Comparison of ENCODE assay signal across 37 mouse cellular contexts in the genomic region with DNA sequence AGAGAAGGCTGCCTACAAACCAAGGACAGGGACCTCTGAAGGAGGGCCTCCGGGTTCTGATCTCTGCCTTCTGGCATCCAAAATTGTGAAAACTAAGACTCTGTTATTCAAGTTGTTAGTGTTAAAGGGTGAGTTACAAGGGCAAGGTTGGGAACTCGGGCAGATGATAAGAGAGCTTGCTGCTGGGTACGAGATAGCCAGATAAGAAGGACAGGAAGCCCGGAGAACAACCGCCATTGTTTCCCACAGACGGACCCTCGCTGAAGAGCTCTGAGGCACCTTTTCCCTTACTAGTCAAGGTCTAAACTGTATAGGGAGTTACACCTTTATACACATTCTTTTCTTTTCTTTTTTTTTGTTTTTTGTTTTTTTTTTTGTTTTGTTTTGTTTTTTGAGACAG. TPM values are rescaled to one million over a fixed set of nuclear protein-coding genes. Genes with fewer than 3 reads are reported as not detected.
DNase-seq lines count a peak whose midpoint lies in the region; ATAC-seq and TF ChIP-seq lines count a peak whose summit lies in the region.
"Had no signal": no experiment of that assay in that cellular context is flagged by ENCODE, and none has a peak within 500 bp of the region (broad histone marks: within the 10 kb centered on the region; RNA-seq: fewer than 3 reads in every experiment).

No protein-coding gene starts in this region.

- peaks cover 80% of the 10 kb centered on the region for H3K4me1 ChIP-seq in liver, embryonic 15.5 days (replicated peaks)
- no peaks in the 10 kb centered on the region for H3K4me1 ChIP-seq in stomach, postnatal 0 days (replicated peaks; ENCODE audit: control insufficient read depth, insufficient read depth)
- H3K4me1 ChIP-seq: forebrain, embryonic 13.5 days; midbrain, embryonic 15.5 days; neural tube, embryonic 15.5 days had no signal

- TF ChIP-seq CTCF in stomach, postnatal 0 days (IDR thresholded peaks at IDR 0.05; ENCODE audit: low read depth), result no peak

- peaks cover 3% of the 10 kb centered on the region; the same call in 1 of the 2 replicates for H3K9me3 ChIP-seq in liver, embryonic 15.5 days (replicated peaks)
- H3K9me3 ChIP-seq in stomach, postnatal 0 days (ENCODE audit: control insufficient read depth, low read length), result no peaks in the 10 kb centered on the region
- H3K9me3 ChIP-seq: forebrain, embryonic 13.5 days; heart, embryonic 10.5 days; midbrain, embryonic 15.5 days; neural tube, embryonic 15.5 days had no signal

- ATAC-seq in liver, embryonic 15.5 days (ENCODE audit: insufficient read depth), result no peak
- no peak for ATAC-seq in stomach, postnatal 0 days (ENCODE audit: low FRiP score, low TSS enrichment)
- ATAC-seq: CD4-positive, CD25-positive, alpha-beta regulatory T cell, adult 4 months; forebrain, embryonic 13.5 days; intestine, postnatal 0 days; lung, postnatal 0 days; midbrain, embryonic 15.5 days had no signal

- 16% methylated on average over 7 of the region's 7 CpGs for WGBS in liver, embryonic 15.5 days (ENCODE audit: insufficient replicate concordance)
- 66% methylated on average over 7 of the region's 7 CpGs for WGBS in stomach, postnatal 0 days

- H3K36me3 ChIP-seq in liver, embryonic 15.5 days (replicated peaks), result no peaks in the 10 kb centered on the region
- H3K36me3 ChIP-seq in stomach, postnatal 0 days (ENCODE audit: control insufficient read depth, insufficient read depth, low read length), result no peaks in the 10 kb centered on the region
- H3K36me3 ChIP-seq: heart, embryonic 10.5 days; limb, embryonic 12.5 days; midbrain, embryonic 15.5 days; neural tube, embryonic 15.5 days had no signal

- no peak for TF ChIP-seq EP300 in stomach, postnatal 0 days (optimal IDR thresholded peaks at IDR 0.05)

- H3K4me3 ChIP-seq in liver, embryonic 15.5 days (replicated peaks), result no peak overlapping the region
- no peak overlapping the region for H3K4me3 ChIP-seq in stomach, postnatal 0 days (ENCODE audit: low read depth, low read length)
- H3K4me3 ChIP-seq: forebrain, embryonic 13.5 days; heart, embryonic 10.5 days; limb, embryonic 12.5 days; midbrain, embryonic 15.5 days; neural tube, embryonic 15.5 days had no signal

- no peak overlapping the region for H3K4me2 ChIP-seq in liver, embryonic 15.5 days
- H3K4me2 ChIP-seq in stomach, postnatal 0 days (replicated peaks; ENCODE audit: low read depth), result no peak overlapping the region
- H3K4me2 ChIP-seq: forebrain, embryonic 13.5 days; hindbrain, embryonic 14.5 days; limb, embryonic 12.5 days; midbrain, embryonic 15.5 days; neural tube, embryonic 15.5 days had no signal

- H3K27me3 ChIP-seq in liver, embryonic 15.5 days, result no peaks in the 10 kb centered on the region
- no peaks in the 10 kb centered on the region for H3K27me3 ChIP-seq in stomach, postnatal 0 days (ENCODE audit: control insufficient read depth, insufficient read depth, low read length)
- H3K27me3 ChIP-seq: forebrain, embryonic 13.5 days; limb, embryonic 12.5 days; midbrain, embryonic 15.5 days; neural tube, embryonic 15.5 days had no signal

- DNase-seq in ES-CJ7 (ENCODE audit: low read depth, low spot score) (peak; percentile 21), liver (peak; percentile 33)
- DNase-seq in spleen, adult 18-20 months, result no peak
- no peak for DNase-seq in gastrocnemius, postnatal 10 days
- DNase-seq in right cerebral cortex, adult 18-20 months, result no peak
- no peak for DNase-seq in stomach, postnatal 0 days (ENCODE audit: low spot score)
- DNase-seq: adrenal gland, postnatal 25 days; cerebellum, adult 2 months; cerebellum, postnatal 14 days; gastrocnemius, postnatal 25 days; heart, adult 11 months; heart, postnatal 4 days; kidney, adult 9 months; kidney, postnatal 10 days; layer of hippocampus, adult 9-11 months; lung, adult 18-20 months; lung, postnatal 4 days; retina, postnatal 1 day; right cerebral cortex, postnatal 25 days; thymus, adult 18-20 months; thymus, postnatal 25 days had no signal

- H3K27ac ChIP-seq in liver, embryonic 15.5 days (replicated peaks), result peak overlapping the region; percentile 65
- H3K27ac ChIP-seq in stomach, postnatal 0 days (replicated peaks), result no peak overlapping the region
- H3K27ac ChIP-seq: forebrain, embryonic 13.5 days; heart, embryonic 10.5 days; hindbrain, embryonic 14.5 days; limb, embryonic 12.5 days; midbrain, embryonic 15.5 days; neural tube, embryonic 15.5 days had no signal

- H3K9ac ChIP-seq in liver, embryonic 15.5 days, result no peak overlapping the region; the same call in 1 of the 2 replicates
- H3K9ac ChIP-seq in stomach, postnatal 0 days (ENCODE audit: low read length), result no peak overlapping the region
- H3K9ac ChIP-seq: forebrain, embryonic 13.5 days; hindbrain, embryonic 14.5 days; limb, embryonic 12.5 days; midbrain, embryonic 15.5 days; neural tube, embryonic 15.5 days had no signal

RNA-seq across cellular contexts. Expression of a gene that starts 3.0 kb away (rescaled TPM):
- not detected in 2 replicates for polyA plus RNA-seq in liver, embryonic 15.5 days (2015; fragmentation: Nextera tagmentation; extraction: Ambion mirVana)
- not detected for total RNA-seq in gastrocnemius, postnatal 10 days (2021)
- not detected in 2 replicates for polyA plus RNA-seq in stomach, postnatal 0 days (2015; fragmentation: Nextera tagmentation; extraction: Ambion mirVana)
- total RNA-seq: adrenal gland, postnatal 25 days; gastrocnemius, postnatal 25 days; heart, postnatal 4 days; left cerebral cortex, postnatal 10 days had no signal
- polyA plus RNA-seq: brain, embryonic 14.5 days; CD4-positive, CD25-positive, alpha-beta regulatory T cell, adult 4 months; cerebellum, adult 2 months; cortical plate, adult 2 months; embryonic facial prominence, embryonic 11.5 days; forebrain, embryonic 13.5 days; heart, embryonic 10.5 days; heart, embryonic 16.5 days; hindbrain, embryonic 14.5 days; intestine, postnatal 0 days; limb, embryonic 12.5 days; lung, postnatal 0 days; midbrain, embryonic 15.5 days; neural tube, embryonic 15.5 days; stomach, embryonic 16.5 days had no signal

RNA-seq across cellular contexts. Expression of a gene that starts 39.8 kb away (rescaled TPM):
- not detected in 2 replicates for polyA plus RNA-seq in liver, embryonic 15.5 days (2015; fragmentation: Nextera tagmentation; extraction: Ambion mirVana)
- total RNA-seq in gastrocnemius, postnatal 10 days (2021), result not detected
- not detected in 2 replicates for polyA plus RNA-seq in stomach, postnatal 0 days (2015; fragmentation: Nextera tagmentation; extraction: Ambion mirVana)
- total RNA-seq: adrenal gland, postnatal 25 days; gastrocnemius, postnatal 25 days; heart, postnatal 4 days; left cerebral cortex, postnatal 10 days had no signal
- polyA plus RNA-seq: brain, embryonic 14.5 days; CD4-positive, CD25-positive, alpha-beta regulatory T cell, adult 4 months; cerebellum, adult 2 months; cortical plate, adult 2 months; embryonic facial prominence, embryonic 11.5 days; forebrain, embryonic 13.5 days; heart, embryonic 10.5 days; heart, embryonic 16.5 days; hindbrain, embryonic 14.5 days; intestine, postnatal 0 days; limb, embryonic 12.5 days; lung, postnatal 0 days; midbrain, embryonic 15.5 days; neural tube, embryonic 15.5 days; stomach, embryonic 16.5 days had no signal

Comparison
In these comparisons a context has a peak if more than half of its experiments do, and no peak if none do; other contexts are left out.
1. DNase-seq: peak in ES-CJ7 (single experiment) and liver (single experiment); none in spleen, adult 18-20 months (0 of 2), gastrocnemius, postnatal 10 days (single experiment), right cerebral cortex, adult 18-20 months (single experiment) and stomach, postnatal 0 days (single experiment).